Mouse (Mus musculus) C2C12 (cell line): ENCODE results near the gene Gm47985. TPM values are rescaled to one million over a fixed set of nuclear protein-coding genes. Genes with fewer than 3 reads are reported as not detected.
"Not testable (repeated sequence)": the region's sequence is repeated elsewhere in the genome, so short reads cannot be mapped to it uniquely, and the experiment has no call there.

Source experiments
- H3K27me3 ChIP-seq: one replicate; pipeline ENCODE4 v1.6.1; 2011; ENCODE audit not compliant: control insufficient read depth, insufficient read depth, insufficient read length
- H3K36me3 ChIP-seq: one replicate; pipeline ENCODE4 v1.6.1; 2011; ENCODE audit not compliant: control insufficient read depth, insufficient read depth
- H3K4me3 ChIP-seq: one replicate; pipeline ENCODE4 v1.5.1; 2011; ENCODE audit warnings: mild to moderate bottlenecking, control low read depth; ENCODE audit not compliant: poor library complexity, insufficient read depth, severe bottlenecking
- H3K79me2 ChIP-seq: one replicate; pipeline ENCODE4 v1.6.1; 2011; ENCODE audit not compliant: control insufficient read depth, insufficient read depth
- H3K79me3 ChIP-seq: one replicate; pipeline ENCODE4 v1.6.1; 2011; ENCODE audit warnings: low read depth, control low read depth
- H3ac ChIP-seq: one replicate; pipeline ENCODE3; 2011; ENCODE audit warnings: low read depth; ENCODE audit not compliant: control insufficient read depth, insufficient read length
- CEBPB ChIP-seq: IDR thresholded peaks from one replicate; pipeline ENCODE4 v1.6.1; 2011; ENCODE audit warnings: low read depth, mild to moderate bottlenecking, control low read depth, moderate library complexity
- CTCF ChIP-seq: IDR thresholded peaks from one replicate; pipeline ENCODE4 v1.5.1; 2011; ENCODE audit not compliant: control insufficient read depth, insufficient read depth, insufficient read length
- FOSL1 ChIP-seq: IDR thresholded peaks from one replicate; pipeline ENCODE4 v1.8.0; 2011; ENCODE audit warnings: mild to moderate bottlenecking, low read length; ENCODE audit not compliant: poor library complexity, insufficient read depth, severe bottlenecking
- MAX ChIP-seq: IDR thresholded peaks from one replicate; pipeline ENCODE4 v1.6.1; 2011; ENCODE audit warnings: mild to moderate bottlenecking, control low read depth
- MYOD1 ChIP-seq: IDR thresholded peaks from one replicate; pipeline ENCODE4 v1.6.1; 2011; ENCODE audit warnings: low read depth; ENCODE audit not compliant: control insufficient read depth, insufficient read length
- MYOG ChIP-seq: IDR thresholded peaks from one replicate; pipeline ENCODE4 v1.6.1; 2011; ENCODE audit not compliant: control insufficient read depth, insufficient read length; ENCODE audit errors: extremely low read depth
- USF1 ChIP-seq: IDR thresholded peaks from one replicate; pipeline ENCODE4 v1.6.1; 2011; ENCODE audit warnings: low read depth, mild to moderate bottlenecking, control low read depth, moderate library complexity
- long read RNA-seq, 2 experiments: library from polyadenylated mRNA; unstranded; transcript quantifications; one replicate each; pipeline ENCODE4 v2.0.0; 2019 to 2020
- polyA plus RNA-seq: library from polyadenylated mRNA; unstranded; fragments of >200 nt; fragmentation: generic; extraction: Trizol; gene quantifications from one replicate; pipeline ENCODE4 v1.2.1, GENCODE M21; 2012; ENCODE audit warnings: missing spikeins

Gene Gm47985
- 0.07 TPM for polyA plus RNA-seq
- long read RNA-seq, experiment 1, result 0 reads
- long read RNA-seq, experiment 2, result 0 reads

DNA sequence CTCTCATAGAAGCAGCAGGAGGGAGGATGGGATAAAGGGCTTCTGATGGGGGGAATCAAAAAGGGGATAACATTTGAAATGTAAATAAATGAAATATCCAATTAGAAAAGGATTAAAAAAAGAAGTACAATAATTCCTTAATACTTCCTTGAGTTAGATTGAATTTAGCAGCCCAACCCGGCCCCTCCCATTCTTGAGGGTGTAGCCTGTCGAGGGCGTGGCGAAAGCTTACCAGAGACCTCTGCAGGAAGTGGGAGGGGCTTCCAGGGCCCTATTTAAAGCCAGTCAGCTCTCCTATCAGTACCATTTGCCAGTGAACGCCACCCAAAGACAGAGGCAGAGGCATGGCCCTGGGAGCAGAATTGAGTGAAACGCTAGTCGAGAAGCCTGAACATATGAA, at the start of gene Gm47985:
Gm47985 (plus strand) TSS at position 272 of the 400 bp plus-strand sequence.
- H3K36me3 ChIP-seq, H3K4me3 ChIP-seq, H3K27me3 ChIP-seq, H3K79me2 ChIP-seq, H3ac ChIP-seq, H3K79me3 ChIP-seq: not testable (repeated sequence)

DNA sequence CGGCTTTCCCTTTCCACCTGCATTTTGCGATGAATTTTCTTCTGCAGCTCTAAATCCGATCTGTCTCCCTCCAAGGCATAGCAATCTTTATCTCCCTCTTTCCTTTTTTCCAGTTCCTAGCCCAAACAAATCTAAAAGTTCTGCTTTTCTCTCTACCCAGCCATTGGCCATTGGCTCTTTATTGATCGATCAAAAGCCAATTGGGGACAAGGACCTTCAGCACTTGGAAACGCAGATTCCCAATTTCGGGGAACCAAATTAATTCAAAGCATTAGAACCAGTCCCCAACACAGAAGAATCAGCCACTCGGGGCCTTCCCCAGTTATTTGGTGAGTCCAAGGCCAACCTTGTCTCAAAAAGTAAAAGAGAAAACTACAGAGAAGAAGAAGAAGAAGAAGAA, 49.7 kb upstream of the Gm47985 start:
- Histone ChIP-seq H3ac (no peak overlapping the region), H3K79me2 (no peaks in the 10 kb centered on the region), H3K79me3 (no peaks in the 10 kb centered on the region), H3K36me3 (no peaks in the 10 kb centered on the region), H3K4me3 (no peak overlapping the region), H3K27me3 (no peaks in the 10 kb centered on the region)
- TF ChIP-seq CEBPB (no peak), CTCF (no peak), MYOG (no peak), FOSL1 (no peak), USF1 (no peak), MAX (no peak), MYOD1 (no peak)

DNA sequence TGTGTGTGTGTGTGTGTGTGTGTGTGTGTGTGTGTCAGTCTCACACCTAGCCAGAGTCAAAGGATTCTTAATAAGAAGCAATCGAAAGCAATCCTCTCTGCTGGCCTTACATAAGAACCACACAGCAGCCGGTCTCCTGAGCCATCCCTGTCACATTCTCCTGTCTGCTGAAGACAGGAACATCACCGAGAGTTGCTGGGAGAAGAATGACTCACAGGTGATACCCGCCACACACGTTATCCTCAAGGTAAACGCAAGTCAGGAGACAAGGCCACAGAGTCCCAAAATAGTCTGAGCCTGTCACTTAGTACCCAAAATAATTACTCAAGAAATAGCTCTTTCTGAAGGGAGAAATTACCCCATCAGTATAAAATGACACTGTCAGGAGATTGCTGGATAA, 43.9 kb upstream of the Gm47985 start:
- no peak overlapping the region for H3K4me3 ChIP-seq
- H3ac ChIP-seq, result no peak overlapping the region
- no peaks in the 10 kb centered on the region for H3K36me3 ChIP-seq
- H3K79me2 ChIP-seq, result no peaks in the 10 kb centered on the region
- H3K27me3 ChIP-seq, result no peaks in the 10 kb centered on the region
- no peaks in the 10 kb centered on the region for H3K79me3 ChIP-seq
- no peak for TF ChIP-seq MAX
- no peak for TF ChIP-seq FOSL1
- TF ChIP-seq MYOD1, result no peak
- TF ChIP-seq MYOG, result no peak
- TF ChIP-seq CTCF, result no peak
- no peak for TF ChIP-seq USF1
- TF ChIP-seq CEBPB, result no peak

DNA sequence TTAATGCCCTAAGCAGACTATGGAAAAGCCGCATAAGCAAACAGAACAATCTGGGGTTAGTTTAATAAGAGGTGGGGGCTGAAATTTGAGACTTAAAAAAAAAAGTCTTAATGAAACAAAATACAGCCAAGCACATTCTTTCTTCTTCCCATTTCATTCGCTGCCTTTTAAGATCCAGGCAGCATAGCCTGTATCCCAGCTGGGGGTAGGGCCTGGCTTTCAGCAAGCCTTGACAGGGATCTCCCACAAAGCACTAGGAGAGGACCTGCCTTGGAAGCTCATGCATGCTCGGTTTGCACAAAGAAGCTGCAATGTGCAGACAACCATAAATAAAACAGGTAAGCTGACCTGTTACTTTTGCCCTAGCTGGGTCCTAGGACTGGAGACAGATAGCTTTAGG, 41.4 kb upstream of the Gm47985 start:
- H3K79me3 ChIP-seq, result no peaks in the 10 kb centered on the region
- no peaks in the 10 kb centered on the region for H3K79me2 ChIP-seq
- no peaks in the 10 kb centered on the region for H3K27me3 ChIP-seq
- H3ac ChIP-seq, result no peak overlapping the region
- H3K36me3 ChIP-seq, result no peaks in the 10 kb centered on the region
- no peak for TF ChIP-seq MYOG
- TF ChIP-seq FOSL1, result no peak
- no peak for TF ChIP-seq USF1
- no peak for TF ChIP-seq MYOD1
- no peak for TF ChIP-seq MAX
- TF ChIP-seq CEBPB, result no peak
- TF ChIP-seq CTCF, result no peak
- no peak overlapping the region for H3K4me3 ChIP-seq

DNA sequence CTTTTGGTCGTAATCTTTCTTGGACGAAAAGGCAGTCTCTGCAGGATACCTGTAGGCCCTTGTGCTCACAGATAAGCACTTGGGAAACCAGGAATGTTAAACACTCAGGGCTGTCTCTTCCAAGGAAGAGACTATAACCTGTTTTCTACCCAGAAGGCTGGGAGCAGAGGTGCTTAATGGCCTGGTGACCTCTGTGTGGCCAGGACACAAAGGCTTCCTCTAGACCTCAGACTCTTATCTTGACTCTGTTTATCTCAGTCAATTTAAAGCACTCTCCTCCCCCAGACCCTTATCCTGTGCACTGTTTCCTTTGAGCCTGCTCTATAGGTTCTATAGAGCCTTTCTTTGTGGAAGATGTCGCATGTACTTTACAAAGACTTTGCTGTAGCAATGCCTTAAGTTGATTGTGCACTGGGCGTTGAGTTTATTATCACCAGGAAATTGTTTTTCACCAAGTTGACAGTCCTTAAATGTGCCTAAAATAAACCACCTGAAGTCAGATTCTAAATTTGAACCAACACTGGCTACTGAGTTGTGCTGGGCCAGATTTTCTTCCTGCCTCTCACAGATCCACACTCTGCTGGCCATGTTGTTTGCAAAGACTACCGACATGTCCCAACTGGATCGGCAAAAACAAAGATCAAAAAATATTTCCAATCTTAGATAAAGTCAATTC, 37.7 kb upstream of the Gm47985 start:
- no peaks in the 10 kb centered on the region for H3K79me3 ChIP-seq
- no peak for TF ChIP-seq CTCF
- H3K36me3 ChIP-seq, result no peaks in the 10 kb centered on the region
- no peak overlapping the region for H3ac ChIP-seq
- no peaks in the 10 kb centered on the region for H3K27me3 ChIP-seq
- H3K79me2 ChIP-seq, result no peaks in the 10 kb centered on the region
- H3K4me3 ChIP-seq, result no peak overlapping the region

DNA sequence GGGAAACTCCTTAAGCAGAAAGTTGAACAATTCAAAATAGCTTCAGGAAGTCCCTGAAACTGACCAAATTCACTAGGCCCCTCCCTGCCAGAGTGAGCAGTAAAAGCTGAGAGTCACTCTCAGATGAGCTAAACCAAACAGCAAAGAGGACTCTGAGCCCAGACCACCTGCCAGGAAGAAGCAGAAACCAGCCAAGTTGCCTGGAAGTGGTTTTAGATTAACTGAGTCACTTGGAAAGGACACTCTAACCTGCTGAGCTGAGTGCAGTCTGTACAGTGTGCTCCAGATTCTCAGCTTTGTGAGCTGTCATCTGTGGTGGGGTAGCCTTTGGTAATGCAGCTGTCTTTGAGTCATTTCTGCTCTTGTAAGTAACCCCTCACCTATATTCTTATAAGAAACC, 34.5 kb upstream of the Gm47985 start:
- Histone ChIP-seq H3K79me3 (no peaks in the 10 kb centered on the region), H3K27me3 (no peaks in the 10 kb centered on the region), H3K36me3 (no peaks in the 10 kb centered on the region), H3K79me2 (no peaks in the 10 kb centered on the region), H3K4me3 (no peak overlapping the region), H3ac (no peak overlapping the region)
- TF ChIP-seq USF1 (no peak), MAX (no peak), FOSL1 (no peak), MYOD1 (no peak), CTCF (no peak), MYOG (no peak), CEBPB (no peak)
